Mouse (Mus musculus) E14TG2a.4 (cell line): ENCODE data around the gene Sept9.
A peak's percentile ranks its signal among the peaks of the same experiment; 100 is the strongest.

Source experiments
- H3K27me3 ChIP-seq: 2 replicates; pipeline ENCODE4 v1.6.1; 2014; ENCODE audit warnings: low read length, control low read depth; ENCODE audit not compliant: insufficient read depth
- H3K36me3 ChIP-seq: 2 replicates; pipeline ENCODE4 v1.6.1; 2014; ENCODE audit warnings: low read length, control low read depth; ENCODE audit not compliant: insufficient read depth
- H3K4me1 ChIP-seq: replicated peaks from 2 replicates; pipeline ENCODE4 v1.6.1; 2014; ENCODE audit warnings: low read depth, low read length, control low read depth
- H3K4me3 ChIP-seq: replicated peaks from 2 replicates; pipeline ENCODE4 v1.5.1; 2014; ENCODE audit warnings: mild to moderate bottlenecking, low read length
- H3K9me3 ChIP-seq: 2 replicates; pipeline ENCODE4 v1.6.1; 2014; ENCODE audit warnings: low read length, control low read depth
- CTCF ChIP-seq: conservative IDR thresholded peaks from 2 replicates; pipeline ENCODE4 v1.5.1; 2014; ENCODE audit warnings: low read length
- NANOG ChIP-seq: IDR thresholded peaks from 2 replicates; pipeline ENCODE4 v1.6.1; 2014; ENCODE audit warnings: borderline replicate concordance, low read length, mixed read lengths
- POU5F1 ChIP-seq: IDR thresholded peaks from 2 replicates; pipeline ENCODE4 v1.6.1; 2014; ENCODE audit warnings: low read length, borderline replicate concordance

Gene Sept9

DNA sequence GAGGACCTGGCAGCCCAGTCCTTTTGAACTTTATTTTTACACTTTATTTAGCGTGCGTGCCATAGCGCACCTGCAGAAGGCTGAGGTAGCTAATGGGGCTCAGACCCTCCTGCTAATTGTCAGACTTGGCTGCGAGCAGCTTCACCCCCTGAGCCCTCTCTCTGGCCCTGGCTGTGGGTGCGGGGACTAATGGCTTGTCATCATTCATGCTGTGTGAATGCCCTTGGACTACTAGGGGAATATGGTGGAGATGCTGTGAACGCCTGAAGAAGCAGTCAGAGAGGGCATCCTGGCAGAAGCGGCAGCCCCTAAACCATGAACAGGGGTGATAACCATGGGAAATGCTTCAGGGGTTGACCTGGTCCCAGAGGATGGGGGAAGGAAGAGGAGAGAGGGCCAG, 114.0 kb downstream of the Sept9 start:
- no peaks in the 10 kb centered on the region for H3K9me3 ChIP-seq
- H3K4me3 ChIP-seq, result peak overlapping the region; percentile 39
- H3K36me3 ChIP-seq, result no peaks in the 10 kb centered on the region
- TF ChIP-seq POU5F1 (no peak), NANOG (no peak), CTCF (no peak)
- H3K4me1 ChIP-seq, result peaks cover 100% of the 10 kb centered on the region
- no peaks in the 10 kb centered on the region for H3K27me3 ChIP-seq

GRCm38 (mm10) chr11:117314026-117314425, 114.6 kb downstream of the Sept9 start:
- Histone ChIP-seq H3K4me3 (peak overlapping the region; percentile 39; the same call in 1 of the 2 replicates), H3K27me3 (no peaks in the 10 kb centered on the region), H3K4me1 (peaks cover 100% of the 10 kb centered on the region), H3K36me3 (no peaks in the 10 kb centered on the region), H3K9me3 (no peaks in the 10 kb centered on the region)
- TF ChIP-seq CTCF (no peak), POU5F1 (no peak), NANOG (no peak)

- H3K27me3 ChIP-seq, result no peaks in the 10 kb centered on the region
- H3K36me3 ChIP-seq, result no peaks in the 10 kb centered on the region
- peaks cover 100% of the 10 kb centered on the region for H3K4me1 ChIP-seq
- TF ChIP-seq POU5F1 (no peak), NANOG (no peak), CTCF (no peak)
- peak overlapping the region; percentile 48; the same call in 1 of the 2 replicates for H3K4me3 ChIP-seq
- no peaks in the 10 kb centered on the region for H3K9me3 ChIP-seq
Measured at GRCm38 (mm10) chr11:117314520-117314919, 115.1 kb downstream of the Sept9 start.

- Histone ChIP-seq H3K9me3 (no peaks in the 10 kb centered on the region), H3K4me1 (peaks cover 99% of the 10 kb centered on the region), H3K27me3 (no peaks in the 10 kb centered on the region), H3K36me3 (no peaks in the 10 kb centered on the region), H3K4me3 (peak overlapping the region; percentile 48)
- TF ChIP-seq NANOG, result no peak
- no peak for TF ChIP-seq CTCF
- TF ChIP-seq POU5F1, result no peak
Measured at GRCm38 (mm10) chr11:117315309-117315708, 115.8 kb downstream of the Sept9 start.

- no peak for TF ChIP-seq NANOG
- TF ChIP-seq CTCF, result no peak
- TF ChIP-seq POU5F1, result no peak
- Histone ChIP-seq H3K4me3 (peak overlapping the region; percentile 72), H3K36me3 (no peaks in the 10 kb centered on the region)
Measured at GRCm38 (mm10) chr11:117316441-117317331, 117.2 kb downstream of the Sept9 start.

GRCm38 (mm10) chr11:117317429-117318101, 118.1 kb downstream of the Sept9 start:
- Histone ChIP-seq H3K27me3 (no peaks in the 10 kb centered on the region), H3K9me3 (no peaks in the 10 kb centered on the region), H3K4me1 (peaks cover 99% of the 10 kb centered on the region), H3K4me3 (peak overlapping the region; percentile 72), H3K36me3 (peaks cover 2% of the 10 kb centered on the region; the same call in 1 of the 2 replicates)
- TF ChIP-seq NANOG (no peak), CTCF (no peak), POU5F1 (no peak)

More at GRCm38 (mm10) chr11:117316441-117317331, 117.2 kb downstream of the Sept9 start:
- no peaks in the 10 kb centered on the region for H3K27me3 ChIP-seq
- no peaks in the 10 kb centered on the region for H3K9me3 ChIP-seq
- H3K4me1 ChIP-seq, result peaks cover 99% of the 10 kb centered on the region

GRCm38 (mm10) chr11:117318202-117318601, 118.7 kb downstream of the Sept9 start:
- Histone ChIP-seq H3K4me3 (peak overlapping the region; percentile 72), H3K4me1 (peaks cover 99% of the 10 kb centered on the region), H3K9me3 (no peaks in the 10 kb centered on the region), H3K36me3 (peaks cover 5% of the 10 kb centered on the region; the same call in 1 of the 2 replicates), H3K27me3 (no peaks in the 10 kb centered on the region)
- no peak; the same call in 1 of the 2 replicates for TF ChIP-seq CTCF

GRCm38 (mm10) chr11:117318731-117319542, 119.5 kb downstream of the Sept9 start:
- Histone ChIP-seq H3K36me3 (peaks cover 5% of the 10 kb centered on the region; the same call in 1 of the 2 replicates), H3K4me1 (peaks cover 99% of the 10 kb centered on the region), H3K9me3 (no peaks in the 10 kb centered on the region), H3K27me3 (no peaks in the 10 kb centered on the region), H3K4me3 (peak overlapping the region; percentile 72)
- no peak for TF ChIP-seq POU5F1
- no peak for TF ChIP-seq NANOG
- no peak for TF ChIP-seq CTCF
